Mouse (Mus musculus) kidney, adult 2 months (tissue): Measurements from ENCODE around the gene Tmem143.

ENCODE experiments used
- CTCF ChIP-seq: fragments of 200-500 bp; conservative IDR thresholded peaks from 2 replicates; pipeline ENCODE4 v1.5.1; 2011; ENCODE audit warnings: low read depth, mild to moderate bottlenecking, control low read depth, low read length, moderate library complexity, mixed read lengths; ENCODE audit not compliant: insufficient read depth, insufficient read length
- POLR2A ChIP-seq: fragments of 200-500 bp; IDR thresholded peaks from one replicate; pipeline ENCODE4 v1.6.1; 2011; ENCODE audit warnings: low read depth, low read length, control low read depth

DNA sequence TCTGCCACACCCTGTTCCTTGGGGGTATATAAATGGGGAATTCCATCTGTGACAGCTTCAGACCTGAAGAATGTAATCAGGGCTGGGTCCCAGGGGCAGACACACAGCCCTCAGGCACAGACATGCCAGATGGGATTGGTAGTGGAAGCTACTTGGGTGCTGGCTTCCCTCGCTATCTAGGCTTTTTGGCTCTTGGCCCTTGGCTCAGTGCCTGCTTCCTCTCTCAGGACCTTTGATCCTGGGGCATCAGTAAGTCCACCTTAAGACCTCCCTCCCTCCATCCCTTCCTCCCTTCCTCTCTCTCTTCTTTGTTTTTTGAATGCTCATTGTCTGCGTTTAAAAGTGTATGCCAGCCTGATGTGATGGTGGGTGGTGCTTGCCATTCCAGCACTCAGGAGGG is 43.1 kb downstream of the Tmem143 start:
- TF ChIP-seq CTCF, result no peak
- no peak for TF ChIP-seq POLR2A
